Mouse (Mus musculus): ENCODE data around the gene Ttc39d.

Ttc39d gene

GRCm38 (mm10) chr17:80267065-80267464, 59.8 kb downstream of the Ttc39d start:
- DNase-seq (ENCODE audit: low read depth, low spot score), result no peak

Data from A20 (cell line).